Mouse (Mus musculus): ENCODE results near the gene Tyk2.

The Tyk2 gene

DNA sequence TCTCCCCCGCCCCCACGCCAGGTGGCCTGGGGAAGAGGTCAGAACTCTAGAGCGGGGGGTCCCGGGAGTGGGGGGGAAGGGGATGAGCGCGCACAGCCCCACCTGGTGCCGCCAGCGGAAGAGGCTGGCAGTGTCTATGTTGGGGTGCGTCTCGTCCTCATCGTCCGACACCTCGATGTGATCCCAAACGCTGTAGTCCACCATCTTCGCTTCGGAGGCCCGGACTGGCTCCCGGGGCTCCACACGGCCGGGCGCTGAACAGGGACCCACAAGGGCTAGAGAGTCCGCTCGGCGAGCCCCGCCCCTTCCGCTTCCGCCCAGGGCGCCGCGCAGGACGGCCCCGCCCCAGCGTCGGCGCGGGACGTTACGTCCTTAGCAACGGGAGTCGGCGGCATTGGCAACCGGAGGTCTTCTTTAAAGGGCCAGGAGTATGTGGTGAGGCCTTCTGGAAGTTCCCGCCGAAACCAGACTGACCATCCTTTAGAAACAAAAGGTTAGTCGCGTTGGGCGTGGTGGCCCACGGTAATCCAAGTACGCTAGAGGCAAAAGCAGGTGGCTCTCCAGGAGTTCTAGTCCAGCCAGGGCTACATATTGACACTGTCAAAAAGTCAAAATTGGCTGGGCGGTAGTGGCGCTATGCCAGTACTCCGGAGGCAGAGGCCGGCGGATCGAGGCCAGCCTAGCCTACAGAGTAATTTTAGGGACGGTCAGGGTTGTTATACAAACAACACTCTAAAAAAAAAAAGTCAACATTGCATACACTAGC, 18.8 kb upstream of the Tyk2 start, which contains the start of gene Cdc37:
Gene Cdc37, minus strand, starts transcription at position 329 of the 766 bp plus-strand sequence.
- in situ Hi-C loops (cut with MboI, MseI) = no loop called here

DNA sequence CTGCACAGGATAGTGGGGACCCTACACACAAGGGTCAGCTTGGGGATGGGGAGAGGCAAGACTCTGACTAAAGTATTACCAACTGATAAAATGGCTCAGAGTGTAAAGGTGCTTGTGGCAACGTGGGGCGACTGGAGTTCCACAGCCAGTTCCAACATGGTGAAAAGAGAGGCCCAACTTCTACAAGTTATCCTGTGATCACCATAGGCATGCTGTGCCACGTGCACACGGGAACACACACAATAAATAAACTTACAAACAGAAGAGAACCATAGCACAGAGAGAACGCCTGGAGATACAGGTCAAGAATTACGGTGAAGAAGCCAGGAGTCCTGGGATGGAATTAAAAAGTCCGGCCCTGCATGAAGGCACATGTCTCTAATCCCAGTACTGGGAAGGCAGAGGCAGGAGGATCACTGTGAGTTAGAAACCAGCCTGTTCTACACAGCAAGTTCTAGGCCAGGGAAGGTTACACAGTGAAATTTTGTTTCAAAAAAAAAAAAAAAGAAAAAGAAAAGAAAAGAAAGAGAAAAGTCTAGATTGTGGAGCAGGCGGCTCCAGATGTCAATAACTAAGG, 18.1 kb upstream of the Tyk2 start:
- in situ Hi-C loops (cut with MboI, MseI) = no loop called here

DNA sequence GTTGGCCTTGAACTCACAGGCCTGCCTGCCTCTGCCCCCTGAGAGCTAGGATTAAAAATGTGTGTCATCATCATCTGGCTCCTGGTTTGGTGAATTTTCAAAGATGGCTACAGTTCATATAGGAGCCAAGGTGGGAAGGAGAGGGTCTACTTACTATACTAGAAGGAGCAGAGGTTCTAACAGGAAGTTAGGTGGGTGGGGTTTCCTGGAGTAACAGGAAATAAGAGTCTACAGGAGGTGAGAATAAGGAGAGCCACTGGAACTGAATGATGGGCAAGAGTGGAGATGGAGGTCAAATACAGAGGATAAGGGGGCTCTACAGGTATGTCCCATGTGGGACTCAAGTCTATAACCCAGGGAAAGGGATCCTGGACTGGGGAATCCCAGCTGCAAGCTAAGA, 17.4 kb upstream of the Tyk2 start:
- in situ Hi-C loops (cut with MboI, MseI) = no loop called here

DNA sequence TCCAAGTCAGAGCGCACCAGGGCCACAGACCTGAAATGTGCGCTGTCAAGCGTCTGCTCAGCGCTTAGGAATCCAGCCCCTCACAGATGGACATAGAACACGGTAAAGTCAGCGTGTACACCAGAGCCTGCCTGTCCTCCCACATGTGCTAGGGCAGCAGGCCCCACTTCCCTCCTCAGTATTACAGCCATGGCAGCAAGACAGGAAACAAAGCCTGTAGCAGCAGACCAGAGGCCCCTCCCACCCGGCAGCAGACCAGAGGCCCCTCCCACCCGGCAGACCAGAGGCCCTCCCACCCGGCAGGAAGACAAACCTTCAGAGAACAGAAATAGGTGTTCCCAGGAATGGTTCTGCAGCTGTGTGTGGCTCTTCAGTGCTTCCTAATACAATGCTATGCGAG, 15.7 kb upstream of the Tyk2 start:
- in situ Hi-C loops (cut with MboI, MseI) = no loop called here

DNA sequence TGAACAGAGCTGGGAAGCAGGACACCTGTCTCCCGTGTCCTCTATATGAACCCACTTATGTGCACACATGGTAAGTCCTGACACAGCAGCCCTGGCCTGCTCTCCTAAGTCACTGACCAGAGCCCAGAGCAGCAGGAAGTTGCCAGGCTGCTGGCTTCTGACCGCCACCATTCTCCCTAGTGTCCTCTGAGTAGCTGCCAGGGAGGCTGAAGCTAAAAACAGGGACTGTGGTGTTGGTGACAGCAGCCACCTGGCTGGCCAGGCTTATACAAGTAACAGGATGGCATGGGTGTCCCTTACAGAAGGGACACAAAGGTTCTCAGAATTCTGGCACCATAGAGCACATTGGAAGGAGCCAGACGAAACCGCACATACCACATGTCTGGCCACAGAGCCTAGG, 14.4 kb upstream of the Tyk2 start:
- in situ Hi-C loops (cut with MboI, MseI) = no loop called here

DNA sequence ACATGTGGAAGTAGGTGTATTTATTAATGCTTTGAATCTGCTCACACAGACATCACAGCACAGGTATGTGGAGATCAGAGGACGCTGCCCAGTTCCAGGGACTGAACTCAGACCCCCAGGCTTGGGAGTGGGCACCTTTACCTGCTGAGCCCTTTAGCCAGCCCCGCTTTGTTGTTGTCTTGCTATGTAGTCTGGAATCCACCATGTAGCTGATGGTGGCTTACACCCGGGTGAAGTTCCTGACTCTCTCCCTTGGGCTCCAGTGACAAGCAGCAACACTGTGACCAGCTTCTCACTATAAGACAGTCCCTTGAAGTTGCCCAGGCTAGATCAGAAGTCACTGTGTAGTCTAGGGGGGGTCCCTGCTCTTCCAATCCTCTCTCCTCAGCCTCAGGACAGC, 13.3 kb upstream of the Tyk2 start:
- in situ Hi-C loops (cut with MboI, MseI) = no loop called here

DNA sequence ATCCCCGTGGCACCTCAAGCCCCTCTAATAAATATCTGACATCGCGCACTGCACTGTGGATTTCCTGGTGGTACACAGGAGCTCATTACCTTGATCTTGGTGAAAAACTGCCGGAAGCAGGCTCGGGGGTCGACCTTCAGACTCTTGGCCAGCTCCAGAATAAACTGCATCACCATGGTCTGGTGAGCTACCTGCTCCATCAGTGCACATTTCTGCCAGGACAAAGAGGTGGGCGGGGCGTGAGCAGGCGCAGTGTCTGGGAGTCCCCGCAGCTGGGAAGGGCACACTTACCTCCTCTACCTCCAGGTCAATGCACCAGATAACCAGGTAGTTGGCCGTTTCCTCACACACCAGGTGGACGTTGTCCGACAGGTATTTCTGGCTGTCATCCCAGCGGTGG, 10.9 kb upstream of the Tyk2 start:
- in situ Hi-C loops (cut with MboI, MseI) = no loop called here

DNA sequence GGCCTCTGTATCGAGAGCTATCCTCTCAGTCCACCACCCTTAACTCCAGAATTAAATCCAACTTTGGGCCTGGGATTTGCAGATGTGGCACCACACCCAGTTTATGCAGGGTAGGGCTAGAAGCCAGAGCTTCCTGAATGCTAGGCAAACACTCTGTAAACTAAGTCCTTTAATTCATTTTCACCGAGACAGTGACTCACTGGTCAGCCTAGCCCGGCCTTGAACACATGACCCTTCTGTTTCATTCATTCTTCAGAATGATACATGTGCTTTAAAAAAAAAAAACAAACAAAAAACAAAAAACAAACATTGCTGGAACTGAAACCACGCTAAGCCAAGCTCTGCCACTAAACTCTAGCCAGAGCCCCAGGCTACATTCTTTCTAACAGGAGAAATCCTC, 7.3 kb upstream of the Tyk2 start:
- in situ Hi-C loops (cut with MboI, MseI) = no loop called here

DNA sequence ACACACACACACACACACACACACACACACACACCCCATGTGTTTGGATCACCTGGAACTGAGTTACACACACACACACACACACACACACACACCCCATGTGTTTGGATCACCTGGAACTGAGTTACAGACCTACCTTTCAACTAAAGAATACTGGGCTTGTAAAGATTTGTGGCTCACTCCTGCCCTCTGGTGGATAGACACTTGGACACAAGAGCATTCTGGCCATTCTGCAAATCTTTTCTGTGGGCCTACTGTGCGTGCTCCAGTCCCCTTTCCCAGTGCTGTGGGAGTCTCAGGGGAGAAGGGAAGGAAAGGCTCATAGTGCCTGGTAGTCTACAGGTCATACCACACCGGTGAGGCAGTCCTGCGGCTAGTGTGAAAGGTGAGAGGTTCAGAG, 6.2 kb upstream of the Tyk2 start:
- in situ Hi-C loops (cut with MboI, MseI) = no loop called here

DNA sequence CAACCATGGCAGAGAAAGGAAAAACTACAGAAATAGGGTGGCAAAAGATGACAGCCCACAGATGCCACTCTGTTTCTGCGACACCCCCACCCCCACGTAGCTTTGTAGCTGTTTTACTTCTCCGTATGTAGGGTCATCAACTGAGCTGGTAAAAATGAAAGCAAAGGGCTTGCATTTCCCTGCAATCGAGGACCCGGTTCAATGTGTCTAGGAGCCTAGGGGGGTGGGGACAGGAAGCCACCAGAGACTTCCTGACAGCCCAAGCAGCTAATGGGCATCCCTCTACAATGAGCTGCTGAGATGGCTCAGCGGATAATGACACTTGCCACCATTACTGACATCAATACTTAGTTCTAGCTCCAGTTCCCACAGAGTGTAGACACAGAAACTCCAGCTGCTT, 5.4 kb upstream of the Tyk2 start:
- in situ Hi-C loops (cut with MboI, MseI) = no loop called here

DNA sequence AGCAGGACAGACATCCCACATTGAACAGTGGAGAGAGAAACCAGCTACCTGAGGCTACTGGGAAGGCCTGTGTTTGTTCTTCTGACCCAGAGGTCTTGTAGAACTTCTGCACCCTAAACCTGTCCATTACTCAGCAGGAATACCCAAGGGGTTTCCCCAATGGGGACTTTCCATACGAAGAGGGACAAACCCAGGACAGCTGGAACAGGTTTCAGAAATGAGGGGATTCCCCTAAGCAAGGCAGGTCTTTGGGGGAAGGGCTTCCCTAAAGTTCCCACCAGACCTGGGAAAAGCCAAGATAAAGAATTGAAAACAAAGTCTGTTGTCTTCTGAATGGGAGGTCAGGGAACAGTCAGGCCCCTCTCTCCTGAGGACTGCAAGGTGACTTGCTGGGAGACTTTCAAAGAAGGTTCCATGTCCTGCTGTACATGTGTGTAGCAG, 4.9 kb upstream of the Tyk2 start:
- in situ Hi-C loops (cut with MboI, MseI) = no loop called here

DNA sequence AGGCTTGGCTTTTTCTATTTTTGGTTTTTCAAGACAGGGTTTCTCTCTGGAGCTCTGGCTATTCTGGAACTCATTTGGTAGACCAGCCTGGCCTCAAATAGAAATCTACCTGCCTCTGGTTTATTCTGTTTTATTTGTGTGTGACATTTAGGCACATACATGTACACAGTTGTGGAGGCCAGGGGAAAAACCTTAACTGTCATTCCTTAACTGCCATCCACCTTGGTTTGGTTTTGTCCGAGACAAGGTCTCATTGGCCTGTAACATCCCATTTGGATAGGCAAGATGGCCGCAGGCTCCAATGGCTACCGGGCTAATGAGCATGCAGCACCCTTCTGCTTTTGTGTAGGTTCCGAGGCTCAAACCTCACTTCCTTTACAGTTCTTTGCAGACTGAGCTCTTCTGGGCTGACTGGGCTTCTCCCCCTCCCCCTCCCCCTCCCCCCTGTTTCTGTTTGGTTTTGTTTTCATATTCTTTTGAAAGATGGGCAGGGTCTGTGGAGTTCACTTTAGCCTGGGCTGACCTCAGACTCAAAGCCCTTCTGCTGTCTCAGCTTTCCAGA, 4.4 kb upstream of the Tyk2 start:
- in situ Hi-C loops (cut with MboI, MseI) = no loop called here

DNA sequence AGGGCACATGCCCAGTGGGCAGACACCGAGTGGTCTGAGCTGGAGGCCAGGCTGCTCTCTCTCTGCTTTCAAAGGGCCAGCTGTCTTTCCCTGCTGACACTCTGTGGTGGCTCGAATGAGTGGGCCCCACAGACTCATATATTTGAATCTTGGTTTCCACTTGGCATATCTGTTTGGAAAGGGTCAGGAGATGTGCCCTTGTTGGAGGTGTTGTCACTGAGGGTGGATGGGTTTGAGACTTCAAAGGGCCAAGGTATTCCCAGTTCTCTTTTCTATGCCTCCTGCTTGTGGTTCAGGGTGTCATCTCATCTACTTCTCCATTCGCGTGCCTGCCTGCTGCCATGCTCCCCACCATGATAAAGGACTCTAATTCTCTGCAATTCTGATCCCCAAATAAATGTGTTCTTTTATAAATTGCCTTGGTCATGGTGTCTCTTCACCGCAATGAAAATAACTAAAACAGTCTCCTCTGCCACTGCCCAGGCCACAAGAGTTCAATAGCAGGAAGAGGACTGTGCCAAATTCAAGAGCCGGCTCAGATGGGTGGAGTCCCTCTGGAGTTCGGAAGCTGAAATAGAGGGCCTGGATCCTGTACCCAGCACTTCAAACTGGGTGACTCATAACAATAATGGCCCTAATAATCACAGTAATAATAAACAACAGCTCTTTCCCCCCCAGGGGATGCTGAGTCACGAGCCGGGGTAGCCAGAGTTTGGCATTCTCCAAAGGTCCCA, 3.7 kb upstream of the Tyk2 start:
- in situ Hi-C loops (cut with MboI, MseI) = no loop called here

DNA sequence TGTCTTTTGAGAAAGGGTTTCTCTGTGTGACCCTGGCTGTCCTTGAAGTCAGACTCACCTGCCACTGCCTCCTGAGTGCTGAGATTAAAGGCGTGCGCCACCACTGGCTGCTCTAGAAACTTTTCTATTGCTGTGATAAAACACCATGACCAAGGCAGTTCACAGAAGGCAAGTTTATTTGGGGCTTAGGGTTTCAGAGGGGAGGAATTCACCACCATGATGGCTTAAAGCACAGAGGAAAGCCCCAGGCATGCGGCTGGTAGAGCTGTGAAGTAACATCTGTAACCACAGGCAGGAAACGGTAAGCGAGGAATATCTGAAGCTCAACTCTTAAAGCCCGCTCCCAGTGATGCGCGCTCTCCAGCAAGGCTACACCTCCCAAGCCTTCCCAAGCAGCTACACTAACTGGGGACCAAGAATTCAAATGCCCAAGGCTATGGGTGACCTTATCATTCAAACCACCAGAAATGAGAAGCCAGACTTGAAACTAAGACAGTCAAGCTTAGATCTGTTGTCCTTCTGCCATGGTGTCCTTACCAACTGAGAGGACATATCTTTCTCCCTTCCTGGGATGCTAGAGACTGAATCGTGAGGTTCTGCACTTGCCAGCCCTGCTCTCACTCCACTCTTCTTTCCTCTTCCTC, 2.1 kb upstream of the Tyk2 start:
- in situ Hi-C loops (cut with MboI, MseI) = no loop called here

DNA sequence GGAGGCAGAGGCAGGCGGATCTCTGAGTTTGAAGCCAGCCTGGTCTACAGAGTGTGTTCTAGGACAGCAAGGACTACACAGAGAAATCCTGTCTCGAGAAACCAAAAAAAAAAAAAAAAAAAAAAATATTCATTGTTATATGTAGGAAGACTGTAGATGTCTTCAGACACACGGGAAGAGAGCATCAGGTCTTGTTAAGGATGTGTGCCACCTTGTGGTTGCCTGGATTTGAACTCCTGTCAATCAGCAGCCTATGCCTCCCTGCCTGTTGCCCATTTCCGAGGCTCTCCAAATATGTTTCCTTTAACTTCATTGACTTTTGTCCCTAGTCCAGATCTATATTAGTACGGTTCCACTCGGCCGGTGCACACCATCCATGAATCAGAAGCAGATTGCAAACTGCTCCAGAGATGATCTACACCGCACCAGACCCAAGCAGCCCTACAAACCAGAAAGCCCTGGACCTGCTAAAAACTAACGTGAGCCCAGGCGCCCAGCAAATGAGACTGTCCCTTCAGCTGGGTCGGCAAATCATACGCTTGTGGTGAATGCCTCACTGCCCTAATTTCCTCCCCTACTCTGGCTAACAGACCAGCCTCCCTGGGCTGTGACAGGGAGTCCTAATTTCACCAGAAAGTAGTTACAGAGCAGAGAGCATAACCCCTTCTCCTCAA, 1.2 kb upstream of the Tyk2 start:
- in situ Hi-C loops (cut with MboI, MseI) = no loop called here

DNA sequence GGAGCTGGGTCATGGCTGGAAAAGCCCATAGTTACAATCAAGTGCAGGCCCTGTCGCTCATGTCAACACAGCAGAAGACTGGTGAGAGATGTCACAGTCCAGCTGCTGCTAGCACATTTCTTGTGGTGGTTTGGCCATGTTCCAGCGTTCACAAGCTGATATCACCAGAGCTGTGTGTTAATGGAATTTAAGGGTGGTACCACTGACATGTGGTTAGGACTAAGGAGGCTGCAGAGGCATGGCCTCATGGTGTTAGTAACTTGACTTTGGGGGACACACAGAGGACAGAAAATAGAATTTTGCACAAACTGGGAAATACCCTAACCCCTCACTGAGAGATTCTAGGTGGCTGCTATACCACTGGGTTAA, 4.8 kb downstream of the Tyk2 start:
- in situ Hi-C loops (cut with MboI, MseI) = no loop called here

DNA sequence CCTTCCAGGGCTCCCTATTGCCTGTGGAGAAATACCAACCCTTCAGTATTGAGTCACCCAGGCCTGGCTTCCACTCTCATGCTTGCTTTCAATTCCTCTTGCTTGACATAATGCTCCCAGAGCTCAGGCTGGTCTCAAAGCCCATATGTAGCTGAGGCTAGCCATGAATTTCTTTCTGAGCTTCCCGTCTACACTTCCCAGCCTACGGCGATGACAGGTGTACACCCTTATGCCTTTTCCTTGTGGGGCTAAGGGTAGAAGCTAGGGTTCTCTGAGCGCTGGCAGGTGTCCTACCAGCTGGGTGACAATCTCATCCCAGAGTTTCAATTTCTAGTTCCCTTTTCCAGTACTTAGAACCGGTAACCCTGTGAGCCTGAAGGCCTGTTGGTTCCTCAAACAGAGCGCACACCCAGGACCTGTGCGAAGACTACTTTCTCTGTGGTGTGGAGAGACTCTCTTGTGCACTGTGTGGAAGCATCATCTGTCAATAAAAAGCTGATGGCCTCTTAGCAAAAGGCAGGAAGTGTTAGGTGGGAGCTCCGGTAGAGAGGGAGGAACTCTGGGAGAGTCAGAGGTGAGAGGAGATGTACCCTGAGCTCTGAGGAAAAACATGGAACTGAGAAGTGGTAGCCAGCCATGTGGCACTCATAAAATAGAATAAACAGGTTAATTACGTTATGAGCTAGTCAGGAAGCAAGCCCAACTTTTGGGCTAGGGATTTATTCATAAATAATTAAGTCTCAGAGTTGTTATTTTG, 5.4 kb downstream of the Tyk2 start:
- in situ Hi-C loops (cut with MboI, MseI) = no loop called here

DNA sequence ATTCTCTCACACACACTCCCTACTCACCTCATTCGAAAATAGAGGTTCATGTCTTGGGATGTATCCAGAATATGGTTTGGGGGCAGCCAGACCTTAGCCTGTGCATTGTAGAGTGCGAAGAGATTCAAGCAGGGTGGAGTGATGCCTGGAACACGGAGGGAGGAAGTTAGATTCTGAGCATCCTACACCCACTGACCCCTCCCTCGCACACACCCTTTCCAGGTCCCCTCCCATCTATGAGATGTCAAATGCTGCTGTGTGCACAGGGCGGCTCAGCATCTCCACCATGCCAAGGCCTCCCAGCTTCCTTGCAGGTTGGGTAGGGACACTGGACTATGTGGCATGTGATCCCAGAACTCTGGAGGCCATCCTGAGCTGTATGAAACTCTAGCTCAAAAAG, 6.2 kb downstream of the Tyk2 start:
- in situ Hi-C loops (cut with MboI, MseI) = no loop called here

DNA sequence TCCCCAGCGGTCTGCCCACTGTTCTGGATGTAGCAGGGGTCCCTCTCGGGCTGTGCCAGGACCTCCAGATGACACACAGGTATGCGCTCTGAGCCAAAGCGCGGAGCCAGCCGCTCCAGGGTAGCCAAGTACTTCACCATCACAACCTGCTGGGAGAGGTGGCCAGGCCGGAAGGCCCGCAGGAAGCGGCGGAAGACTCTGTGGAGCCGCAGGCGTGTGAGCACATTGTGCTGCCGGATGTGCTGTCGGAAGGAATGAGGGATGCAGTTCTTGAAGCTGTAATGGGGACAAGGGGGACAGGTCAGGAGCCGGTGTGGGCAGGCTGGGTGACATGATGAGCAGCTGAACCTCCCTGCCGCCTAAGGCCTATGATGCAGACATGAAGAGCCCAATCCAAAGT, 9.6 kb downstream of the Tyk2 start:
- in situ Hi-C loops (cut with MboI, MseI) = no loop called here

DNA sequence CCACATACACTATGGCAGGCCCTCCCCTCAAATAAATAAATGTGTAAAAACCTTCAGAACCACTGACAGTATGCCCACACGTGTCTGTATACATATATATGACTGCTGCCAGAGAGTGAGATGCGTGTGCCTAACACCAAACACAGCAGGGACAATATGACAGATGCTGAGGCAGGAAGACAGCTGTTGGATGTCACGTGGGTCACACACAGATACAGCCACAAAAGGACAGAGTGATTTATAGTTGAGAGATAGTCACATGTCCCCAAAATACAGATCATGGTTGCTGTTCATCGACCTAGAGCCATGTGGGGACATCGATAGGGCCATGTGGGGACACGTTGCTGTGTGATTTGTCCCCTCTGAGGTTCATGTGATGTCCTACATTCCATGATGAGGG, 14.0 kb downstream of the Tyk2 start:
- in situ Hi-C loops (cut with MboI, MseI) = no loop called here

DNA sequence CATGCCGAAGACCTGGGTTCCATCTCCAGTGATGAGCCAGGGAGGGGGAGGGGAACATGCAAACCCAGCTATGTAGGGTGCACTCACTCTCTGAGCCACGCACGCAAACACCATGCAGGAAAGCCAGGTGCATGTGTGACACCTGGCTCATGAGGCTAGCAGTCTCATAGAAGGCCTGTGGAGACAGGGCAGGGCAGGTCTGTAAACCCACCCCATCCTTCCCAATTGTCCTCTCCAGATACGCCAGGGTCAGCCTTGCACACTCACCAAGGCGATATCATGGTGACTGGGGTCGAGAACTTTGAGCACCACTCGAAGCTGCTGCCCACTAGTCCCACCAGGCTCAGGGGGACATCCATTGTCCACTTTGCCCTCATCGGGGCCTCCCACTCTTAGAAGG, 15.9 kb downstream of the Tyk2 start:
- in situ Hi-C loops (cut with MboI, MseI) = no loop called here

Measured in T-helper 1 cell (primary cell).